Mouse (Mus musculus) kidney, embryonic 14.5 days (tissue): ENCODE results near the gene Aox3. TPM values are rescaled to one million over a fixed set of nuclear protein-coding genes. Genes with fewer than 3 reads are reported as not detected.

Experiments
- ATAC-seq: fragments of 200-750 bp; cut with Nextera tagmentation; 2 replicates; pipeline ENCODE4 v1.8.0; 2017; ENCODE audit warnings: moderate number of reproducible peaks, mild to moderate bottlenecking, moderate TSS enrichment, moderate library complexity; ENCODE audit not compliant: low FRiP score, low TSS enrichment
- H3K27ac ChIP-seq: fragments of 300-500 bp; sonication (generic); 2 replicates; pipeline ENCODE4 v1.5.1; 2014; ENCODE audit warnings: low read depth, mild to moderate bottlenecking, low read length, moderate library complexity, mixed read lengths
- H3K27me3 ChIP-seq: fragments of 300-500 bp; sonication (generic); 2 replicates; pipeline ENCODE4 v1.6.1; 2014; ENCODE audit warnings: mild to moderate bottlenecking, low read length; ENCODE audit not compliant: control insufficient read depth, insufficient read depth
- H3K36me3 ChIP-seq: fragments of 300-500 bp; sonication (generic); 2 replicates; pipeline ENCODE4 v1.6.1; 2014; ENCODE audit warnings: low read length, mixed read lengths; ENCODE audit not compliant: control insufficient read depth, insufficient read depth
- H3K4me1 ChIP-seq: fragments of 300-500 bp; sonication (generic); 2 replicates; pipeline ENCODE4 v1.6.1; 2014; ENCODE audit warnings: low read length, mixed read lengths; ENCODE audit not compliant: control insufficient read depth, insufficient read depth
- H3K4me2 ChIP-seq: fragments of 300-500 bp; sonication (generic); replicated peaks from 2 replicates; pipeline ENCODE4 v1.6.1; 2014; ENCODE audit warnings: low read depth, mild to moderate bottlenecking, low read length
- H3K4me3 ChIP-seq: fragments of 300-500 bp; sonication (generic); 2 replicates; pipeline ENCODE4 v1.5.1; 2014; ENCODE audit warnings: mild to moderate bottlenecking, low read length
- H3K9ac ChIP-seq: fragments of 300-500 bp; sonication (generic); 2 replicates; pipeline ENCODE4 v1.6.1; 2014; ENCODE audit warnings: low read depth, mild to moderate bottlenecking, low read length, moderate library complexity
- H3K9me3 ChIP-seq: fragments of 300-500 bp; sonication (generic); 2 replicates; pipeline ENCODE4 v1.6.1; 2016; ENCODE audit warnings: low read length; ENCODE audit not compliant: control insufficient read depth
- WGBS: fragments of 180-500 bp; shearing (Covaris S2); extraction: QIAGEN DNeasy Blood & Tissue Kit; methylation state at CpG from one replicate; pipeline ENCODE4 v1.1.7; 2014; 5-methylcytosine and 5-hydroxymethylcytosine counted together
- polyA plus RNA-seq: library from polyadenylated mRNA; unstranded; fragments of >200 nt; fragmentation: Nextera tagmentation; extraction: Ambion mirVana; gene quantifications from 2 replicates; pipeline ENCODE4 v1.2.1, GENCODE M21; 2014

The Aox3 gene
- polyA plus RNA-seq, 1 experiment from 2014 or later, result 5.0 TPM

DNA sequence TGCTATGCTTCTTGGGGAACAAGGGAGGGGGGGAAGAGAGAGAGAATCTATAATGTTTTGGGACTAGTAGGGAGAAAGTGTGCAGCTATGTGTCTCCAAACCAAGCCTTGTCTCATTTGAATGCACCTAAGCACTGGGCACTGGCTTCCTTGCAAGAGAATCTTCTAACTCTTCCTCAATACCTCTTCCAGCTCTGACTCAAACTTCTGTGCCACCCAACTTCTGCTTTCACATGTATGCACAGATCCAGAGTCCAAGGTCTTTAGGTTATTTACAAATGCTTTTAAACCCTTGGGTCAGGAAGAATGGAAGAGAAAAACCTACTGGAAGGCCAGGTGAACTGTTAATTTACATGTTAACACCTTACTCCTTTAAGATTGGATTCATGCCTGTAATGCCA, 511 bp downstream of the Aox3 start:
- Histone ChIP-seq H3K4me1 (no peaks in the 10 kb centered on the region), H3K4me3 (peak overlapping the region; percentile 4; the same call in 1 of the 2 replicates), H3K9me3 (no peaks in the 10 kb centered on the region), H3K4me2 (peak overlapping the region; percentile 25; the same call in 1 of the 2 replicates), H3K27ac (no peak overlapping the region; the same call in 1 of the 2 replicates), H3K27me3 (no peaks in the 10 kb centered on the region), H3K36me3 (no peaks in the 10 kb centered on the region), H3K9ac (no peak overlapping the region)
- no peak for ATAC-seq

DNA sequence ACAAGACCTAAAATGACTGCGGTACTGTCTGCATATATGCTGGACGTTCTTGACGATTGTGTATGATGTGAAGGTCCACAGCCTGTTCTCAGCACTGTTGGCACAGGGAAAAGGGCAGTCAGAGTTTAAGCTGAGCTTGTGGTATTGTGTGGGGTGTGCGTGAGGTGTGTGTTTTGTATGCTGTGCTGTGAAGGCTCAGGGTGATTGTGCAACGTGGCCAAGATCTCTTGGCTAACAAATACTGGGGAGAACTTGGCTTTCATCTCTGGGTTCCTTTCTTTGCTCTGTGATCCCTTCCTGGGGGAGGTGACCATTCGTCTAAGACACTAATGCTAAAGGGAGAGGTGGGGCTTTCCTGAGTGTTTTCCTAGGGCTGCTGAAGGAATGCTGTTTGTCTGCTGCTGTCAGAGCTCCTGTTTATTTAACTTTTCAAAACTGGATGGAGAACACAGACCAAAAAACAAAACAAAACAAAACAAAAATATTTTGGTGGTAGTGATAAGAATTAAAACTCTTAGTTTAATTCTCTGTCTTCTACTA, 1.2 kb downstream of the Aox3 start:
- no peaks in the 10 kb centered on the region for H3K9me3 ChIP-seq
- H3K4me2 ChIP-seq, result no peak overlapping the region; the same call in 1 of the 2 replicates
- H3K27ac ChIP-seq, result peak overlapping the region; percentile 51; the same call in 1 of the 2 replicates
- no peaks in the 10 kb centered on the region for H3K36me3 ChIP-seq
- no peaks in the 10 kb centered on the region for H3K27me3 ChIP-seq
- 54% methylated on average over 6 of the region's 6 CpGs for WGBS
- ATAC-seq, result peak; percentile 46; the same call in 1 of the 2 replicates
- H3K9ac ChIP-seq, result no peak overlapping the region
- H3K4me1 ChIP-seq, result no peaks in the 10 kb centered on the region
- no peak overlapping the region for H3K4me3 ChIP-seq

DNA sequence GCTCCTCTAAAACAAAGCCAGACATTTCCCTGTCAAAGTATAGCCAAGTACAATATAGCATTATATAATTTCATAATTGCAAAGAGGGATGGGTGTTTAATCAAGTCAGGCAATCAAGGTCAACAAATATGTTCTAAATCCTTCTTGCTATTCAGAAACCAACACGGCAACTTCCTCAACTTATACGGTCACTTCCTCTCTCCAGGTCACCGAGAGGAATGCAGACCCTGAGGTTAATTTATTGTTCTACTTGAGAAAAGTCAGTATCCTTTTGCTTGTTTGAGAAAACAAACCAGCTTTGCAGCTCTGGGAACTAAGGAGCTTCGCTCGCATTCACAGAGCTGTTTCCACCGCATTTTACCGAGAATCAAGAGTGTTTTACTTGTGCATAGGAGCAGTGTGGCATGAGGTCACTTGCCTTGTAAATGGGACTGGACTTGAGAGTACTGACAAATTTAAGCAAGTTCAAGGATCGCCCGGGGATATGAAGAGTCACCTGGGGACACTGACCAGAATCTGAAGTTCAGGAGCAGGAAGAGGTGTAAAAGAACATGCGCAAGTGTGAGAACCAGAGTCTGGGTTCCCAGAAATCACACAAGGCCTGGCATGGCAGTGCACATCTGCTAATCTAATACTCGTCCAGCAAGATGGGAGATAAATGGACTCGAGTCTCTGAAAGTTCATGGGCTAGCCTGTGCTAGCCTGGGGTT, 1.9 kb downstream of the Aox3 start:
- no peak overlapping the region for H3K4me2 ChIP-seq
- H3K4me3 ChIP-seq, result no peak overlapping the region
- no peaks in the 10 kb centered on the region for H3K36me3 ChIP-seq
- no peaks in the 10 kb centered on the region for H3K27me3 ChIP-seq
- peak; percentile 35; the same call in 1 of the 2 replicates for ATAC-seq
- 45% methylated on average over 12 of the region's 12 CpGs for WGBS
- H3K9ac ChIP-seq, result no peak overlapping the region
- H3K27ac ChIP-seq, result peak overlapping the region; percentile 2; the same call in 1 of the 2 replicates
- H3K9me3 ChIP-seq, result no peaks in the 10 kb centered on the region
- H3K4me1 ChIP-seq, result no peaks in the 10 kb centered on the region

DNA sequence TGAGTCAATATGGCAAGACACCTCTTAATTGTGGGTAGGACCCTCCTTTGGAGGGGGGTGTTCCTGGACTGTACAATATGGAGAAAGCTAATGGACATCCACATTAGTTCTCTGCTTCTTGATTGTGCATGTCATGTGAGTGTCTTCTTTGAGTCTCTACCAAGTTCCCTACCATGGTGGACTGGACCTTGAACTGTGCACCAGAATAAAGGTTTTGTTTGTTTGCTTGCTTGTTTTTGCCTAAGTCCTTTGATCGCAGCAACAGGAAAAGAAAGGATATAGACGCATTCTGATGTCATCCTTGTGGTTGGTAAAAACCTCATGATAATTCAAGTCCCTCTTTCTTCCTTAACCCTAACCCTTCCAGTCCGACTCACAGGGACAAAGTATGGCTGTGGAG, 5.3 kb downstream of the Aox3 start:
- WGBS, result 93% methylated on average over 3 of the region's 3 CpGs
- ATAC-seq, result no peak

DNA sequence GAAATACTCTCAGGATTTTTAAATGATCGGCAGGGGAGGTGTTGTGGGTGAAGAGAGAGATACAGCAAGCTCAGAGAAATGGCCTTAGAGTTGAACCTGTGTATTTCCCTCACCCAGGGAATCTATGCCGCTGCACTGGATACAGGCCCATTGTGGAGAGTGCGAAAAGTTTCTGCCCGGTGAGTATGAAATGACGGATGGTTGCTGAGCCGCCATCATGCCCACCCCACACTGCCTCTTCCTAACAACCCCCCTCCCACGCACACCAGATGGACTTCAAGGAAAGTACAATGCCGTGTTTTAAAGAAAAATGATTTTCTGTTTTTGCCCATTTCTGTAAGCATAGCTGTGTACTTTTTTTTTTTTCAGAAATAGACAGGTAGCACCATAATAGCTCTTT, 12.0 kb downstream of the Aox3 start:
- Histone ChIP-seq H3K9me3 (no peaks in the 10 kb centered on the region), H3K4me3 (no peak overlapping the region), H3K9ac (no peak overlapping the region), H3K27ac (no peak overlapping the region), H3K27me3 (no peaks in the 10 kb centered on the region), H3K4me2 (no peak overlapping the region), H3K36me3 (no peaks in the 10 kb centered on the region), H3K4me1 (no peaks in the 10 kb centered on the region)
- no peak for ATAC-seq
- WGBS, result 87% methylated on average over 8 of the region's 8 CpGs

More for the DNA sequence above, 5.3 kb downstream of the Aox3 start:
- Histone ChIP-seq H3K36me3 (no peaks in the 10 kb centered on the region), H3K4me1 (no peaks in the 10 kb centered on the region), H3K9ac (no peak overlapping the region), H3K4me2 (no peak overlapping the region), H3K4me3 (no peak overlapping the region), H3K9me3 (no peaks in the 10 kb centered on the region), H3K27ac (no peak overlapping the region), H3K27me3 (no peaks in the 10 kb centered on the region)

DNA sequence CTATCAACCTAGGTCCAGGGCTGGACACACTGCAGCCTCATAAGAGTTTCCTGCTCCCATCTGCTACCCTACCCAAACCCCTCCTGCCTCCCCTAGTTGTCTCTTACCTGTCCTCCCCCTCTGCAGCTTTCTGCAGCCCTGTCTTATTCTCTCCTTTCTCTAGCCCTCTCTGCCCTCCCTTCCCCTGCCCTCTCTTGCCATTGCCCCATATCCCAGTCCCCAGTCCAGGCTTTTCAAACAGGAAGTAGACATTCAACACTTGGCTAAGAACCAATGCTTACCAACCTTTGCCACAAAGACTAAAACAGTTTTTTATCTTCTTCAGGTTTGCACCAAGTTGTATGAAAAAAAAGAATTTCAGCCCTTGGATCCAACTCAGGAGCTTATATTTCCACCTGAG, 25.0 kb downstream of the Aox3 start:
- Histone ChIP-seq H3K27me3 (no peaks in the 10 kb centered on the region), H3K4me3 (no peak overlapping the region), H3K4me2 (no peak overlapping the region), H3K4me1 (no peaks in the 10 kb centered on the region), H3K27ac (no peak overlapping the region), H3K9me3 (peaks cover 5% of the 10 kb centered on the region; the same call in 1 of the 2 replicates), H3K9ac (no peak overlapping the region), H3K36me3 (no peaks in the 10 kb centered on the region)
- no peak for ATAC-seq

DNA sequence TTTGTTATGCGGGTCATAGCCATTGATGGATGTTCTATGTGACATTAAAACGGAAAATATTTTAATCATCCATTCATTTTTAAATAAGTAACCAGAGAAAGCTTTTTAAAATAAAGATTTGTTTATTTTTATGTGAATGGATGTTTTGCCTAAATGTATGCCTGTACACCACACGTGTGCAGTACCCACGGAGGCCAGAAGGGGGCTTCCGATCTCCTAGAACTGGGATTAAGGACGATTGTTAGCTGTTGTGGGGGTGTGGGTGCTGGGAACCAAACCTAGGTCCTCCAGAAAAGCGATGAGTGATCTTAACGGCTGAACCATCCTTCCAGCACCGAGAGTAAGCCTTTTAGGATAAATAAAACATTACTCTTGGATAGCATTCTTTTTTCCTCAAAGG, 26.1 kb downstream of the Aox3 start:
- Histone ChIP-seq H3K27me3 (no peaks in the 10 kb centered on the region), H3K9ac (no peak overlapping the region), H3K27ac (no peak overlapping the region), H3K4me2 (no peak overlapping the region), H3K9me3 (peaks cover 5% of the 10 kb centered on the region; the same call in 1 of the 2 replicates), H3K4me3 (no peak overlapping the region), H3K4me1 (no peaks in the 10 kb centered on the region), H3K36me3 (no peaks in the 10 kb centered on the region)
- ATAC-seq, result no peak
- whole genome bisulfite sequencing, result 95% methylated on average over 9 of the region's 9 CpGs

DNA sequence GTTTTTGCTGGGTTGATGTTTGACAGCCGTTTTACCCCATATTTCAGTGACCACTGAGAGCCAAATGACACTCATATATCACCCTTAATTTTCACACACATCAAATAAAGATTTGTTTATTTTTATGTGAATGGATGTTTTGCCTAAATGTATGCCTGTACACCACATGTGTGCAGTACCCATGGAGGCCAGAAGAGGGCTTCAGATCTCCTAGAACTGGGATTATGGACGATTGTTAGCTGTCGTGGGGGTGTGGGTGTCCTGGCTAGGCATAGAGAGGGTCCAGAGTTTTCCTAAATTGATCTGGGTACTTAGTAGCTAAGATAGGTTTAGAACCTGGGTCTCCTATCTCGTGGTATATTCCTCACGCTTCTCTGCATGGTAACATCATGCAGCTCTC, 27.7 kb downstream of the Aox3 start:
- no peaks in the 10 kb centered on the region for H3K27me3 ChIP-seq
- no peak overlapping the region for H3K27ac ChIP-seq
- H3K9ac ChIP-seq, result no peak overlapping the region
- H3K36me3 ChIP-seq, result no peaks in the 10 kb centered on the region
- H3K4me2 ChIP-seq, result no peak overlapping the region
- H3K4me1 ChIP-seq, result no peaks in the 10 kb centered on the region
- WGBS, result 87% methylated on average over 5 of the region's 5 CpGs
- peaks cover 5% of the 10 kb centered on the region; the same call in 1 of the 2 replicates for H3K9me3 ChIP-seq
- H3K4me3 ChIP-seq, result no peak overlapping the region
- ATAC-seq, result no peak

DNA sequence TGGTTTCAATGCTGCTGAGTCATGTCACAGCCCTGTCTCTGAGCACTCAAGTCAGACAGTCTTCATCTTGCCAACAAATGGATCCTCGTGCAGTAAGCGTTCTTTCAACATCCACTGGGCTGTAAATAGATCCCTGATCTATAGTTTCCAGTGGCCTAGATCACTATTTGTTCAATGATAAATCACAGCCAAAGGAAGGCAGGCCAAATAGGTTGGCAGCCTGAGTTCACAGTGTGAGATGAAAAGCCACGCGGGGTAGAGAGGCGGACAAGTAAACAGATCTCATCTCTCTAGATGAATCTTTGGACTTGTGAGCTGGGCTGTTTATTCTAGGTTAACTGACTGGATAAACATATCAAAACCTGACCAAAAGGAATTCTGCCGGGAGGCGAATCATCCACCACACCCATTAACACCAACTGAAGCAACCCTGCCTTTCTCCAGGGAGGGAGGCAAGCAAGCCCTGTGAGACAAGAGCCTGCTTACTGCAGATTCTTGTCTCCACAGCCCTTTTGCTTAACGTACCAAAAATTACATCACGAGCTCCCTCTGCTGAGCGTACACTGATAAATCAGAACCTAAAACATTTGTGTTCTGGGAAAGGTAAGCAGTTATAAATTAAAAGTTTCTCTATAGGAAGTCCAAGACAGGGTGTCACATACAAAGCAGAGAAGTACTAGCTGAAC, 31.6 kb downstream of the Aox3 start:
- H3K9me3 ChIP-seq, result peaks cover 5% of the 10 kb centered on the region; the same call in 1 of the 2 replicates
- H3K4me2 ChIP-seq, result no peak overlapping the region
- H3K27ac ChIP-seq, result no peak overlapping the region
- H3K4me1 ChIP-seq, result no peaks in the 10 kb centered on the region
- 19% methylated on average over 10 of the region's 10 CpGs for WGBS
- peak; percentile 28; the same call in 1 of the 2 replicates for ATAC-seq
- no peaks in the 10 kb centered on the region for H3K27me3 ChIP-seq
- H3K36me3 ChIP-seq, result no peaks in the 10 kb centered on the region
- no peak overlapping the region for H3K4me3 ChIP-seq
- no peak overlapping the region for H3K9ac ChIP-seq
